Mouse (Mus musculus) splenic B cell, adult 2 months (primary cell): ENCODE data around the gene Cdc42bpa.

Experiments used
- DNase-seq: peaks from one replicate; pipeline ENCODE4 v3.0.0-alpha.2; 2011; ENCODE audit warnings: low read depth, low spot score
- H3K27me3 ChIP-seq: 2 replicates; pipeline ENCODE4 v1.6.1; 2012; ENCODE audit warnings: mild to moderate bottlenecking, low read length, moderate library complexity, mixed read lengths; ENCODE audit not compliant: control insufficient read depth, poor library complexity, insufficient read depth, severe bottlenecking
- H3K36me3 ChIP-seq: 2 replicates; pipeline ENCODE4 v1.6.1; 2012; ENCODE audit warnings: mild to moderate bottlenecking, low read length, moderate library complexity, mixed read lengths; ENCODE audit not compliant: control insufficient read depth, poor library complexity, insufficient read depth, severe bottlenecking

Cdc42bpa gene

DNA sequence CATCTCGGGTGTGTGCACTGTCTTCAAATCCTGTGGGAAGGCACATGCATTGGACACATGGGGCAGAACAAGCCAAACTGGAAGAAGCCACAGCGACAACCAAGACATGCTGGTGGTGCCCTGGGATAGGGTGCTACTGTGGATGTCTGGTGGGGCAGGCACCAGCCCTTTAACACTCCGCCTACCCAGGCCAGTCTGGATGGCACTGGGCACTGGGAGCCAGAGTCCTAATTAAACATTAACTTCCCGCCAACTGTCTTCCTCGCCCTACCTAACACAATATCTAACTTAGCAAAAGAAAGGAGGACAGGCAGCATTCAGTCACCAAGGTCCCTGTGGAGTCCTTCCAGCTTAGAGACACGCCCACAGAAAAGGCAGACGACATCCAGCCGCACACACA, 215.4 kb downstream of the Cdc42bpa start:
- Histone ChIP-seq H3K36me3 (no peaks in the 10 kb centered on the region; the same call in none of the 2 replicates), H3K27me3 (no peaks in the 10 kb centered on the region)
- DNase-seq, result no peak

DNA sequence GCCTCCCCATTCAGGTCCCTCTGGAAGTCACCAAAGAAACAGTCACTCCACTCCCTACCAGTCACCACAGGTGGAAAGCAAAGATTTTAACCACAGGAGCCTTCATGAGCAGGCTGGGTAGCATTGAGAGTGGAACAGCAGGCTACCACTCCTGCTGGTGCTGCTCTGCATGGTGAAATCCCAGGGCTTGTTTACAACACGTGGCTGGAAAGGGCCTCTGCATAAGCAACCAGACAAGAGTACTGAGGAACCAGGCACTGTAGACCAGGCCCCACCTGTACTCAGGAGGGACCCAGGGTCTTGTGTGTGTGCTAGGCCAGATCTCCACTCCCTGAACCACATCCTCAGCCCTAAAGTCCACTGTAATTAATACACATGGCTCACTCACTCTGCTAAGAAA, 216.5 kb downstream of the Cdc42bpa start:
- no peaks in the 10 kb centered on the region; the same call in none of the 2 replicates for H3K36me3 ChIP-seq
- DNase-seq, result no peak
- H3K27me3 ChIP-seq, result no peaks in the 10 kb centered on the region

DNA sequence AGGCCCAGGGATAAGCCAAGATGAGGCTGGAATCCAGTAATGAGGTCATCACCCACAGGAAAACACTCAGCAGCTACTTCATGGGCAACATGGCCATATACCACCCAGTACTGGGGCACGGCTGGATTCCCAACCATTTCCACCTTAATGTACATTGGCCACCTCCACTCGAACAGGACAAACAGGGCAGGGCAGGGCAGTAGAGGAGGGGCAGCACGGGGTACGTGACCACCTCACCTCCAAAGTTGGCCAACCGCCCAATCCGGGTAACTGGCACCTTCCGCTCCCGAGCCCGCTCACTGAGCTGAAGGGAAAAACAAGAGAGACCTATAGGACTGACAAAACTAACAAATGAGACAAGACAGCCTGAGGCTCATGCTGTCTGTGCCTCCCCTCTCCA, 218.1 kb downstream of the Cdc42bpa start:
- no peak for DNase-seq
- Histone ChIP-seq H3K27me3 (no peaks in the 10 kb centered on the region), H3K36me3 (no peaks in the 10 kb centered on the region; the same call in none of the 2 replicates)

DNA sequence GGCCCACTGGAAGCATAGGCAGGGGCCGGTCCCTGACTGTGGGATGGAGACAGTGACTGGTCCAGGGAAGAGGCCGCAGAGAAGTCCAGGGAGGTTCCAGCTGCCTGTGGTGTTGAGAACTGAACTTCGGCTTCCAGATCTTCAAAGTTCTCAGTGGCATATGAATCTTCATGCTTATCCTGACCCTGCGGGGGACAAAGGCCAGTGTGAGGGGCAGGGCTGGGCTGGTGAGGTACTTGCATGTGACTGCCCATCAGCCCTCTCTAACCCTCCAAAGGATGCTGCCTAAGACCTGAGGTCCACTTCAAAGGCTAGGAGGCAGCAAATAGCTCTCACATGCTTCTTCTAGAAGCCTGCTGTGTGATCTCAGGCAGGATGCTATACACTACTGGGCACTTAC, 218.8 kb downstream of the Cdc42bpa start:
- H3K36me3 ChIP-seq, result no peaks in the 10 kb centered on the region; the same call in none of the 2 replicates
- no peaks in the 10 kb centered on the region for H3K27me3 ChIP-seq
- no peak for DNase-seq

DNA sequence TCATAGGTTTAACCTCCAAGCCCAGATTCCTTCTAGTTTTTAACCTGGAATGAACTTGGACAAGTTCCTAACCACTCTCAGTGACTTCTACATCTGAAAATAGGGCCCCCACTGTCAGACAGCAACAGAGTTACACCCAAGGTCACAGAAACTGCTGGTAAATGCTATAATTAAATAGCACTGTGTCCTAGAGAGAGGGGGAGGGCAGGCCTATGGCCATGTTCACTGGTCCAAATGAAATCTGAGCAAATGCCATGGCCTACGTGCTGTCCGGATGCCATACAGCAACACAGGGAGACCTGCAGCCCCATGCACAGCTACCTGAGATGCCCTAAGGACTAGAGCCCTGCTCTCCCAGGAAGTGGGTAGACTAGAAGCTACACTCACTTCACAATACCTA, 219.6 kb downstream of the Cdc42bpa start:
- no peak for DNase-seq
- Histone ChIP-seq H3K36me3 (peaks cover 2% of the 10 kb centered on the region; the same call in 1 of the 2 replicates), H3K27me3 (no peaks in the 10 kb centered on the region)

DNA sequence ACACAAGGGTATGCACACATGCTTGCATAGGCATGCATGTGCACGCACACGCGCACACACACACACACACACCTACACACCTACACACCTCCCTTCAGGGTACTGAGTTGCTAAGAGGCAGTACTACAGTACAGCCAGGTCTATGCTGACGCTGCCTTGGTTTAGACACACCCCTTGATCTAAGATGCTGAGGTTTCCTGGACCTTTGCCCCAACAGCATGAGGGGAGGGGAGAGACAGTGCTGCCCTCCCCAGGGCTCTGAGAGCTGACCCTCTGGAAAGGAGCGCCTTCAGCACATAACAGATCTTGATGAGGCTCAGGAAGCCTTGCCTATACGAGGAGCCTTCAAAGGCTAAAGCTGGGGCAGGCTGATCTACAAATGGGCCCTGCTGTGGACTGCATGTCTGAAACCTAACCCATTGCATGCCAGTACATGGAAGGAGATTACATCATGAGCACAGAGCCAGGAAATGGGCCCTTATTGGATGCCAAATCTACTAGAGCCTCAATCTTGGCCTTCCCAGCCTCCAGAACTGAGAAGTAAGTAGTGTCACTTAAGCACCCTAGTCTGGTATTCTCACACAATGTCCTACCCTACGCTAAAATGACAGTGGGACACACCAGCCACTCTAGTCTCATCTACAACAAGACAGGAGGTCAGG, 221.2 kb downstream of the Cdc42bpa start:
- Histone ChIP-seq H3K27me3 (no peaks in the 10 kb centered on the region), H3K36me3 (peaks cover 2% of the 10 kb centered on the region; the same call in 1 of the 2 replicates)
- no peak for DNase-seq

DNA sequence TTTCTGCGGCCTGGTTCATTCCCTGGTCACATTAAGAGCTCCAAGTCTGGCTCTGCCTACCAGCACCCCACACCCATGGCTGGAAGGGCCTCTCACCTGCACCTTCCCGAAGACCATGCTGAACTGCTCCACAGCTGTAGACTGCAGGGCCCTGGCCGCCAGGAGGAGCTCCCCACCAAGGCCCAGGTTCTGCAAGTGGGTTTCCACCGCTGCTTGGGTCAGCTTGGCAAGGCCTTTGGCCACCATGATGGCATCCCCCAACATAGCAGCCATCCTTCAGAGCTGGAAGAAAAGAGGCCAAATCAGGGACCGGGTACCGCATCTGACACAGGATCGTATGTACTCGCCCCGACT, 221.7 kb downstream of the Cdc42bpa start:
- H3K36me3 ChIP-seq, result peaks cover 2% of the 10 kb centered on the region; the same call in 1 of the 2 replicates
- DNase-seq, result no peak

DNA sequence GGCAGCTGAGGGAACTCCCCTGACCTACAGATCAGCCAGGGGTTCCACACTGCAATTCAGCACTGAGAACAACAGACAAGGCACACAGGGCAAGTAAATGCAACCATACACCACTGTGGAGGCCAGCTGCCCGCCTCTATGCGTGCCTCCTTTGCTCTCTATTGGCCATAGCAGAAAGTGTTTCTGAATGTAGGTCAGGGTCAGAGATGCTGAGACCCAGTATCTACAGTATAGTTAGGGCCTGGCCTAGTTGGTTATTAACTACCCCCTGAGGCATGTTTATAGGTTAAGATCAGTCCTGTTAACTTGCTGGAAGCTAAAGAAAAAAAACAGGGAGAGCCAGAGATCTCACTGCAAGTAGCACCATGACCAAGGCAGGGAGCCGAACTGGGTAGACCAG, 222.5 kb downstream of the Cdc42bpa start:
- DNase-seq, result no peak
- Histone ChIP-seq H3K27me3 (no peaks in the 10 kb centered on the region), H3K36me3 (peaks cover 2% of the 10 kb centered on the region; the same call in 1 of the 2 replicates)

More for the DNA sequence above, 221.7 kb downstream of the Cdc42bpa start:
- H3K27me3 ChIP-seq, result no peaks in the 10 kb centered on the region

DNA sequence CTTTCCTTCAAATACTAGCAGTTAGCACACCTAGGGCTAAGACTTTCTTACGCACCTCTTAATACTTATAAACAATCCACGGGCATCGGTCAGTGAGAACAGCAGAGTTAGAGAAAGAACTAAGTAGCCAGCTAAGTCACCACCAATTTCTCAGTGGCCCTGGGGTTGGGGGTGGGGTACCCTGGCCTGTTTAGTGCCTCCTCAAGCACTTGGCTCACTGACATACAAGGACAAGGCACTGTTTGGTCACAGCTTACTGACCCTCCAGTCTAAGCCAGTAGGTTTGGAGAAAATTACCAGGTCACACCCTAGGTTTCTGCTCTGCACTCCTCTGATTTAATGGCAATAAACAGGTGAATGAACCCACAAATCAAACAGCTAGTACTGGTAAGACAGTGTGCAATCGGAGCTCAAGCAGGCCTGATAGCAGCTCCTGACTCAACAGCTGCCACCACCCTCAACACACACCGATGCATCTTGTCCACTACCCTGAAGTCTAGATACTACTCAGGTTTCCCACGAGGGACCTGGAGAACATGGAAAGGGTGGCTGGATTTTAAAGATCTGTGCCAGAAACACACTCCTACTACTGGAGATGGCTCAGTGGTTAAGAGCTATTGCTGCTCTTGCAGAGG, 223.4 kb downstream of the Cdc42bpa start:
- Histone ChIP-seq H3K27me3 (no peaks in the 10 kb centered on the region), H3K36me3 (peaks cover 2% of the 10 kb centered on the region; the same call in 1 of the 2 replicates)
- DNase-seq, result no peak

DNA sequence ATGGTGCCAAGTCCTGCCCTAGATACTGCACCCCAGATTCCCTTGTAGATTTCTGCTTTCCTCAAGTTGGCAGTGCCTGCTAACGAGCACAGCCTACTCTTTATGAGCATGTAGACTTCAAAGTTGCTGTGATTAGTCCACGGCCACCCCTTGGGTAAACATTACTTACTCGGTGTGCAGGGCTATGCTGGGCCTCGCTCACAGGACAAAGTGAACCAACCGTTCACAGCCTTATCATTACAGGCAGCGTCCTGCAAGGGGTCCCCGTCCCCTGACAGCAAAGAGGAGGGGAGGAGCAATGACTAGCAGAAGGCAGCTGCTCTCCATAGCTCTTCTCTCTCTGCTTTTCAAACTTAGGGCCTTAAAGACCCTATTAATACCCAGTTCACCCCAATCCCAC, 224.5 kb downstream of the Cdc42bpa start:
- Histone ChIP-seq H3K36me3 (0 out of 2 replicates have a peak, but pooled peaks cover 2% of the 10 kb centered on the region), H3K27me3 (no peaks in the 10 kb centered on the region)
- DNase-seq, result no peak

DNA sequence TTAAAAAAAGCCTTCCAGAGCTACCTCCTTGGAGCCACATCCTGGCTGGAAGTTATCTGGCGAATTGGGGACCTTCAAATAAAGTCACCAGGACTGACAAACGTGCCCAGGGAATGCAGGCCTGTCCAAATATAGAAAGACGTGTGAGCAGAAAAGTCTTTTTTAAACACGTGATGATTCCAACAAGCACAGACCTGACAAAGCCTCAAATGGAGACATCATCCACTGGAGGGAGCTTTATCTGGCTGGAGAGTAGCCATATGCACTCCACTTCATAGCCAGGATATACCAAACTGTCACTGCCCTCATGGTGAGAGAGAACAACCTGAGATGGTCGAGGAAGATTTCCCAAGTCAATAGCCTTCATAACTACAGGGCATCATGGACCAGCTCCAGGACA, 225.6 kb downstream of the Cdc42bpa start:
- H3K27me3 ChIP-seq, result no peaks in the 10 kb centered on the region
- DNase-seq, result no peak
- H3K36me3 ChIP-seq, result 0 out of 2 replicates have a peak, but pooled peaks cover 2% of the 10 kb centered on the region

DNA sequence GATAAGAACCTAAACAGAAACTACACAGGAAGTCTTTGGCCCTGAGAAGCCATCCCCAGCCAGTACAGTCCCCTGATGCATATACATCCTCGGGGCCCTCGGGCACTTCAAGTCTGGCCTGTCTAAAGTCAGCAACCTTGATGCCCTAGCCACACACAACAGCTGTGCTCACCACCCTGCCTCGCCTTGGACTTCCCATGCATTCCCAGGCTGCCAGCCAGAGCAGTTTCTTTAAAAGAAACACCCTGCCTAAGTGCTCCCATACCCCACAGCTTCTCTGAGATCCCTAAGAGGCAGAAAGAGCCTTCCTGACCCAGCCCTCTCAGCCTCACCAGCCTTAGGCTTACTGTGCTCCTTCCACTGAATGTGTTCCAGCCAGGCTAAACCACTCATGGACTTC, 226.1 kb downstream of the Cdc42bpa start:
- DNase-seq, result no peak
- Histone ChIP-seq H3K36me3 (0 out of 2 replicates have a peak, but pooled peaks cover 2% of the 10 kb centered on the region), H3K27me3 (no peaks in the 10 kb centered on the region)

DNA sequence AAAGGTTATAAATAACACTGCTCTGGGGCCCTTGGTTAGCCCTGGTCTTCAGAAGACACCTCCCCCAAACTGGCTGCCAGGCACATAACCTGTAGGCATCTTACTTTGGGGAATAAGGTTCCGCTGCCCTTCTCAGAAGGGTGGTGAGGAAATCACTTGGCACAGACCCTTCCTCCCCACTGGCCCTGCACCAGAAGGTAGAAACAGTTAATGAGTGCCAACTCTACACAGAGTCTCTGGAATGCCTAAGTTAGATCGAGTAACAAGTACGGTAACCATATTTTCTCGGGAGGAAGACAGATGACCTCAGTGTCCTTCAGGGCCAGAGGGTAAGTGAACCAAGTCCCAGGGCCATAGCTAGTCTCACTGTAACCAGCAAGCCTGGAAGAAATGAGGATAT, 228.7 kb downstream of the Cdc42bpa start:
- Histone ChIP-seq H3K27me3 (no peaks in the 10 kb centered on the region), H3K36me3 (0 out of 2 replicates have a peak, but pooled peaks cover 2% of the 10 kb centered on the region)
- no peak for DNase-seq

DNA sequence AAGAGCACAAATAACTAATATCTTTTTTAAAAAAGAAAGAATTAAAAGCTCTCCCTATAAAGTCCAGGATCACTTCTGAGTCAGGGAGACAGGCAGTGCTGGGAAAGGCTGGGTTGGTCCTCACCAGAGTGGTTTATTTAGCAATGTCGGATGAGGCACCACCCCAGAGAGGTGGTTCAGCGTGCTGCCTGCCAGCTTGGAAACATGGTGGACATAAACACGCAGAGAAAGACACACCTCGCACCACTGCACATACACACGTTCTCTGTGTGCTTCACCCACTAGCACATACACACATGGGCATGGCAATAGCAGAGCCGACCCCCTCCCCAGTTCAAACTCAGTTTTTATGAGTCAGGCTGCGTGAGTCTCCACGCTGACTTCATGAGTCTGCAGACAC, 230.8 kb downstream of the Cdc42bpa start:
- Histone ChIP-seq H3K27me3 (no peaks in the 10 kb centered on the region), H3K36me3 (no peaks in the 10 kb centered on the region)
- no peak for DNase-seq

DNA sequence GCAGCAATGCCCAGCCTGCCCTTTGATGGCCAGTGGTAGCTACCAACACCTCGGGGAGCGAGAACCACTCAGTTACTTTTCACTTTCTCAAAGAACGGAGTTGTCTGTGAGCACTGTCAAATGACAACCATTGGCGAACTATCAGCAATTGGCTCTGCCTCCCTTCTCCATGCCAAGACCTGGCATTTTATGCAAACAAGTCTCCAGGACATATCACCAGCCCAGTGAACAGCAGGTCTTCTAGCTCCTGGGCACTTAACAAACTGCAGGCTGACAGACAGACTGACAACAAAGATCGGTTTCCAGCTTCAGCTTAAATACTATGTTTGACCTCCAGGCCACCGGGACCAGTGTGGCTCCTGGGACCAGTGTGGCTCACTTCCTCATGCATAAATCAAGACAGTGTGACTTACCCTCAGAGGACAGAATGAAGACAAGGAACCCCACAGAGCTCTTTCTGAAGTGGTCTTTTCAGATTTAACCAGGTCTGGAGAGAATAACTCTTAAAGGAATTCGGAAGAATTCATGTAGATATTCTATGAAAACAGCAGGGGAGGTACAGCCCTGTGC, 231.5 kb downstream of the Cdc42bpa start:
- Histone ChIP-seq H3K36me3 (no peaks in the 10 kb centered on the region), H3K27me3 (no peaks in the 10 kb centered on the region)
- DNase-seq, result peak; percentile 59
